Mouse (Mus musculus): ENCODE data around the gene Nf1.

Gene Nf1

DNA sequence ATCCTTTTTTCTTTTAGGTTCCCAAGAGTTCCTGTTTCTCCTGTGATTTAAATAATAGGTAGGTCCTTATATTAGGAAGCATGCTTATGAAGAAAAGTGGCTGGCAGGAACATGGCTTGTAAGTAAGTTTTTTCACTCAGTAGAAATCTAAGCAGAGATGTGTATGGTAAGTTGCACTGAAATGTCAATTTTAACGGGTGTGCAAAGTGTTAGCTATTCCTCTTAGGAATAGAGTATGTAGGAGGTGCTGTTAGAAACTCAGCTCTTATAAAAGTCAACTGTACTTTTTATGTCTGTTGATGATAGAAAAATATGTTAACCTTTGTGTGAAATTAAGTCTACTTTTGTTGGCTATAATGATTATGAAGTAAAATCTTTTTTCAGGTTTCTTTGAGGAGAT lies 128.6 kb downstream of the Nf1 start:
- no peak for DNase-seq (ENCODE audit: low spot score)

DNA sequence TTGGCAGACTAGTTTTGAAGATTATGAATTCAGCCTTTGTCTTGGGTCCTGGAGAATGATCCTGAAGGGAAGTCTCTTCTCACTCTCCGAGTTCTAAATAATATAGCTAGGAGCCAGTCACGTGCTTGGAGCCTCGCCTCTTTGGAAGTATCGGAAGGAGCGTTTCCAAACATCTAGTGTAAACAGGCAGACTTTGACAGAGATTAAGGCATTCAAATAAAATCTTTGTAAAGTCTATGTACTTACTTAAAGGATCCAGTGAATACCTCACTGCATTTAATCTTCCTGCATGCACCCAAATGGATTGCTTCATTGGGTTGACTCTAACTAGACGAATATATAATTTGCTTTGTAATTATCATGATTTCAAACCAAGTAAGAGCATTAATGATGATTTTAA lies 143.9 kb downstream of the Nf1 start:
- DNase-seq (ENCODE audit: low spot score), result no peak

- no peak for DNase-seq (ENCODE audit: low spot score)
Measured at GRCm38 (mm10) chr11:79483876-79484528, 144.5 kb downstream of the Nf1 start.

DNA sequence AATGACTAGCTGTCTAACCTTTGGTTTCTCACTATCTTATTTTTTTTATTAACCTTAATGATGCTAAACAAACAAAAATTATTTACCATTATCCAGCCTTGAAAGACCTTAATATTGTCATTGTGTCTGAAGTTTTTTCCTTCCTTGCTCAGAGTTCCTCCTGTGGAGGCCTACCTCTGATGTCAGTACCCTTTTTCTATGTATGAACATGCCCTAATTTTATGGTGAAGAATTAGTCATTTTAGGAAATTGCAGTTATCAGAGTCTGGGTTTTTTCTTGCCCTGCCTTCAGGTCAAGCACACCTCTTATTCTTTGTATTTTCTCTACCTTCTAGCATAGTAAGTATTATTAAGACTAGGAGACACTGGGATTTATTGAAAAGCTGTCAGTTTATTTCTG lies 145.2 kb downstream of the Nf1 start:
- DNase-seq (ENCODE audit: low spot score), result no peak

GRCm38 (mm10) chr11:79494976-79495800 lies 155.7 kb downstream of the Nf1 start:
- DNase-seq (ENCODE audit: low spot score), result no peak

- no peak for DNase-seq (ENCODE audit: low spot score)
Measured at GRCm38 (mm10) chr11:79502917-79503316, 163.4 kb downstream of the Nf1 start.

GRCm38 (mm10) chr11:79503845-79504244 lies 164.4 kb downstream of the Nf1 start, which contains the start of gene Omg:
Gene Omg, minus strand, starts transcription at chr11:79504084.
- DNase-seq (ENCODE audit: low spot score), result no peak

GRCm38 (mm10) chr11:79504506-79504905 lies 165.0 kb downstream of the Nf1 start:
- DNase-seq (ENCODE audit: low spot score), result no peak

DNA sequence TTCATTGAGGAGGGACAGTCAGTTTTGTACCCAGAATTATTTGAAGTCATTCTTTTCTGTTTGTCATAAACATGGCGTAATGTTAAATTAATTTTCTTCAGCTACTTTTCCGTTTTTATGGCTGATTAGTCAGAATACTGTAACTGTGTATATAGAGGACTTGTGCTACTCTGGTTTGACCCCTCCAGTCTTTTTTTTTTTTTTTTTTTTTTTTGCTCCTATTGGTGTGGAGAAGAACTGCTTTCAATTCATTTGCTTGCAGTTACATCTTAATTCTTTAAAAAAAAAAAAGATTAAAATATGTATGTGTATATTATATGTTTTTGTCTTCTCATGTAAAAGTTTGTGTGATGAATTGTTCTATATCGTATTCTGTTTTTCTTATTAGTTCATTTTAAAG lies 172.5 kb downstream of the Nf1 start:
- no peak for DNase-seq (ENCODE audit: low spot score)

DNA sequence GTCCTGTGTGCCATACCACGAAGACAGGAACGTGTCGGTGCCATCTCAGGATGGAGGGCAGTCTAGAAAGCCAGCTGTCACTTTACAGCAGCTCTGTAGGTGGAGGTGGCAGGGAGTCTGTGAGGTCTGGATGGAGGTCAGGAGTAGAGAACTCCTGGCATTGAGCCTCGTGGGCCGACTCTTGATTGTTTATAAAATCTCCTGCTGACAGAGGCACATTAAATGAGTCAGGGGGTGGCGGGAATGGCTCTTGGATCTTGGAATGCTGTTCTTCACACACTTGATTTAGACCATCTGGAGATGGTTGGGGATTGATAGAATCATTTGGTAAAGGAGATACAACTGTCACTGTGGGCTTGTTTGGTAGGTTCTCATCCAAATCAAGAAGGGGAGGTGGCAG lies 175.8 kb downstream of the Nf1 start:
- no peak for DNase-seq (ENCODE audit: low spot score)

GRCm38 (mm10) chr11:79515798-79516197 lies 176.3 kb downstream of the Nf1 start:
- DNase-seq (ENCODE audit: low spot score), result no peak

DNA sequence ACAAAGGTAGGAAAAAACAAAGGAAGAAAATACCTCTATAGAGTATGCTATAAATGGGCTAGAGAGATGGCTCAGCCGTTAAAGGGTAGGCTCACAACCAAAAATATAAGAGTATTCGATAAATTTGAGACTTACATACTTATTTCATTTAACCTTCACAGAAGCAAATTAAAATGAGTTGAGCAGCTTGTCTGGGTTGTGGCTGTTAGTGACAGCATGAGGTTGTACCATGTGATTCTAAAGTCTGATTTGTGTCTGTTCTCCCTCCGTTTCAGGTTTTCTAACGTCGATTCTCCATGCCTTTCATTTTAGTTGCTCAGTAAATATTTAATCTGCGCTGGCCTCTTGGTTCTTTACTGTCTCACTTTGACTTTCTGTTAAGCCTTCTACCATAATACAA lies 179.8 kb downstream of the Nf1 start:
- DNase-seq (ENCODE audit: low spot score), result no peak

- no peak for DNase-seq (ENCODE audit: low spot score)
Measured at GRCm38 (mm10) chr11:79519878-79520291, 180.4 kb downstream of the Nf1 start.

GRCm38 (mm10) chr11:79520772-79521171 lies 181.3 kb downstream of the Nf1 start:
- DNase-seq (ENCODE audit: low spot score), result no peak

DNA sequence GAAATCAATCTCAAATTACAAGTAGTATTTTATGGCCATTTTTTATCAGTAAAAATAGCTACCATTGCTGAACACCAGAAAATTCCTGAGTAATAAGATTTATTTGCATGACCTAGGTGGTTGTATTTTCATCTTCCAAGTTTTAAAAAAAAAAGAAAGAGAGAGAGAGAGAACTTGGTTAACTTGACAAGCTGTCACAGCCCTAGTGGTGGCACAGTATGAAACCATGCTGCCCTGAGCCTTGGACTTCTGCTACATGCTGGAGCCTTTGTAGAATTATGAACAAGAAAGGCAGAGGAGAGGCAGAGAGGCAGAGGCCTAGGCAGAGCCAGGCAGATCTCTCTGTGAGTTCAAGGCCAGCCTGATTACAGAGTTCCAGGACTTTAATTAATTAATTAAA lies 182.4 kb downstream of the Nf1 start:
- no peak for DNase-seq (ENCODE audit: low spot score)

GRCm38 (mm10) chr11:79522944-79523343 lies 183.5 kb downstream of the Nf1 start:
- DNase-seq (ENCODE audit: low spot score), result no peak

DNA sequence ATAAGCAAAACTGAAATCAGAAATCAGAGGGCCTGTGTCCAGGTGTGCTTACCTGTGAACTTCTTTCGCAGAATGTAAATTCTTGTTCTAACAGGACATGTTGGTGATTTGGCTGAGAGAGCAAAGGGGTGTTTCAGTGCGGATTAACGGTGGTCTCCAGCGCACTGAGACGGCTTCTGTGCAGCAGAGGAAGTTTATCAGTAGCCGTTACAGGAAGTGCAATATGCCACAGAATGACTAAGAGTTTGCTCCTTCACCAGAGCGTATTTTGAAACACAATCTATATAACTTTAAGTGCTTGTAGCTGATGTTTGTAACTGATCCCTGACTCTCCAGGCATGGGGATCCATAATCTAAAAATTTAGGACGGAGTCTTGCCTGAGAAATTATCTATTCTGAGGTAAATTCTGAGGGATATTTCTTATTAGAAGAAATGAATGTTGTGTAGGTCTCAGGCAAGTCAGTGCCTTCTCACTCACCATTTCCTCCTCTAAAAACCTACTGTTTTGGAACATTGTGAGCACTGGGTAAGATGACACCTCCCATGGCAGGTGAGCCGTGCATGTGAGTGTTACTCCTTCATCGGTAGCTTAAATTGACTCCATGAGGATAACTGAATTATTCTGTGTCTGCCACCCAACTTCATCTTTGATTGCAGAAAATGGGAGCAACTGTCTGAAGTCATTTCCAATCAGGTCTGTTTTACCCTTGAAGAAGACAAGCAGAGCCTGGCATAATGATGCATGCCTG lies 184.2 kb downstream of the Nf1 start, which contains the start of gene Evi2b:
Gene Evi2b, minus strand, starts transcription at position 203 of the 750 bp plus-strand sequence.
- no peak for DNase-seq (ENCODE audit: low spot score)

DNA sequence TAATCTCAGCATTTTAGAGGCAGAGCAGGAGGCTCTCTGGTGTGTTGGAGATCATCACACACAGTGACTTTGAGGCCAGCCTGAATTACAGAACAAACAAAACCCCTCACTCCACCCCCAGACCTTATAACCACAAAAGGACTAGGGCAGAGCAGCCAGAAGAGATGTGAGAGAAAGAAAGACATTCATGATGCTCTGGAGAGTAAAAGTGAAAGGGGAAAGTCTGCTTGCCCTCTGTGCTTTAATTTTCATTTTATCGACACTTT lies 184.8 kb downstream of the Nf1 start:
- no peak for DNase-seq (ENCODE audit: low spot score)

DNA sequence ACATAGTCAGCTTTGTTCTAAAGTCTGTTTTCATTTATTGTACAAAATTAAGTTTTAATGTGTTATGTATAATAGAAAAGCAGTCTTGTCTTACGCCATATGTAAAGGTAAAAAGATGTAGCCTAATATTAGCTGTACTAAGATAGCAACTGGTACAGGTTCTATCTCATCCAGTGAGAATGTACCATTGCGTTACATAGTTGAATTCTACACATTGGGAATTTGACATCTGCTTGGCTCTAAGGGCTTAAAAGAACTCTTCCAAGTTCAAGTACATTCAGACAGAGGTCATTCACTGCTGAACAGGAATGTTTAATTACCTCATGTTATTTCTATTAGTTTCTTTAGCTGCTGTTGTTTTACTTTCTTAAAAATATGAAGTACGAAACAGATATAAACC lies 187.1 kb downstream of the Nf1 start:
- DNase-seq (ENCODE audit: low spot score), result no peak

DNA sequence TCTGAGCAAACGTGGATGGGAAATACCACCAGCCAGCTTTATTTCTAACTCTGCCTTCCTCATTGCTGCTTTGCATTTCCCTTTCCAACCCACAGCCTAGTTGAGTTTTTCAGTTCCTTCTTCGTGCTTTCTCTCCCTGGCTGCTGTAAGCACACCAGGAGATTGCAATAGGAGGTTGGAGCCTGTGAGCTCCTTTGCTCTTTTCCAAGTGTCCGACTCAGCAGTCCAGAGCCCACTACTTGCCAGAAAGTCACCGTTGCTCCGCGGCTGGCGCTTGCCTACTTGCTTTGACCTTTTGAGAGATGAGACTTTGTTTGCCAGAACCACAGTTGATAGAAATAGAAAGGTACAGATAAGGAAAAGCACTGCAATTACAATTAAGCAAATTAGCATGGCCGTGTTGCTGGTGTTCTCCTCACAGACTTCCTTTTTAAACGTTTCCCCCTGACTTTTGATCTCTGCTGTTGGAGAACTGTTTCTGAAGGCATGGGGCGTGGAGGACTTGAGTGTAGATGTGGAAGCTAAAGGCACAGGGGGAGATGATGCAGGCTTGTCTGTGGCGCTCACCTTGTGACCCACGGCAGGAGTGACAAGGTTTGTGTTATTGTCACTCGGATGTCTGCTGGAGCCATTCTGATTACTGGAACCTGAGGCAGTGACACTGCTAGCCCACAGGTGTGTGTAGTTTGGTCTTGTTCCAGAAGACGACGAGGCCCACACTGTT lies 187.7 kb downstream of the Nf1 start:
- no peak for DNase-seq (ENCODE audit: low spot score)

DNA sequence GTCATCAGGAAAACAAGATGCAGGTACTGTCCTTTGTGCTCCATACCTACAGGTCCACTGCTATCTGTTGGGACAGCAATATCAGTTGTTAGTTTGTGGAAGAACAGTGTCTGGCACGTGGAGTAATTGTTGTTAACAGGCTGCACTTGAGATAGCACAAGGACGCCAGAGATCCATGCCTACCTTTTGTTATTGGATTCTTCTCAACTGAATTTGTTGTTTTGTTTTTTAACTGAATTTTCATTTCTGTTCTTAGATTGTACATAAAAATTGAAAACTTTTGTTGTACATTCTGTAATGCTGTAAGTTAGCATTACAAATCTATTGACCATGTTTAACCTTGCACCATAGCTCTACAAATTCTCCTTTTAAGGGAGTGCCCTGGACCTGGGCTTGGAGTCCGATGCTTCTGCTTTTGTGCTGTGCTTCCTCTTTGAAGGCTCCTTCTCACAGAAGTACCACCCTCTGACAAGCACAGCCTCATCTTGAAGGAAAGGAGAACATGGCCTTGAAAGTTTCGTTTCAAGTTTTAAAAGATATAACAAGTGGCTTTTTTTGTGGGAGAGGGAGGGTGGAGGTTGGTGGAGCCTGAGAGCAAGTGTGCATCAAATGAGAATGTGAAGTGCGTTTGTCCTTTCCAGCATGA lies 188.4 kb downstream of the Nf1 start:
- DNase-seq (ENCODE audit: low spot score), result no peak

DNA sequence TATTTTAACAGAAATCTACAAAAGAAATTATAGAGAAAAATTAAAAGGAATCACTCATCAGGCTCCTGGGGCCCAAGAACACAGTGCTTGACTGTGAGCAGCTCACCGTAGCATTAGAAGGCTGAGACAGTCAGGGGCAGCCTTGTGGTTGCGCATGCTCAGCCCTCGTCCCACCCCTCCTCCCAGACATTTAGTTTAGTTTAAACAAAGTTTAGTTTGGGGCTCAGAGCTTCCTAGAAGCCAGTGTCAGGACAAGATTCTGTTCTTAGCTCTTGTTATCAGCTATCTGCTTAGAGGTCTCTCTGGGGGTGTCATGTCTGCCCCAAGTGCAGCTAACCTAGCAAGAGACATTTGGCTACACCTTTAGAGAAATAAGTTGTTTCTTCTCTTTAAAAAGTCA lies 189.1 kb downstream of the Nf1 start:
- no peak for DNase-seq (ENCODE audit: low spot score)

Measured in ovary, adult 18-20 months (tissue).